Mouse (Mus musculus): ENCODE data around the gene Gli3. TPM values are rescaled to one million over a fixed set of nuclear protein-coding genes. Genes with fewer than 3 reads are reported as not detected.

Gene Gli3
- total and polyA plus RNA-seq, 3 experiments = 0.11 TPM; not detected in 2

DNA sequence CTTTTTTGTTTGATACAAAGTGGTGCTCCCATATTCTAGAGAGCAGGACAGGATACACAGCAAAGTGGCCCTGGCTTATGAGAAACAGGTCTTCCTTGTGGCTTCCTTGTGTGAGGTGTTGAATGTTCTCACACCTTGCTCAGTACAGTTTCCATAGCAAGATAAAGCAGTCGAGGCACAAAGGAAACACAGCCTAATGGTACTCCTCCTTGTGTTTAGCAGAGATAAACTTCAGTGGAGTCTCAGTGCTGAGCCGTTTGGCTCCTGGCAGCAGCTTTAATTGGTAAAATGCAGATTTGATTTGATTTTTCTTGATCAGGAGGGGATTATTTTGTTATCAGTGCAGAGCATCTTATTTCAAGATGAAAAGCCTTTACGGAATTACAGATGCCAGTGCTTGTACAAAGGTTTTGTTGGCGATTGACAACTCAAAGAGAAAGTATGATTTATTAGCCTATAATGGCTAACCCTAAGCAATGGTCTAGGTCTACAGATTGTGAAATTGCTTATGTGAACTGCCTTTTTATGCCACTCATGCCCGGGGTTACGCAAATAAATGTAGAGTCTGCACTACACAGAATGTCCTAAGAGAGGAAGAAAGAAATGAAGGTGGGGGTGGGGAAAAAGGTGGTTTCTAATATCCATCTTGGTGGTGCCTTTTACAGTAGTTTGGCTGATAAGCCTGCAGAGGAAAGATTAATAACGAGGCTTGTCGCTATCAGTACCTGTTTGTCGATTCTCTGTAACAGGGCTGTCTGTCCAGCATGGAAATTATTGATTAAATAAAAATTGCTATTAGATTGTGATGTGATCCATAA lies 207.3 kb downstream of the Gli3 start:
- H3K36me3 ChIP-seq (replicated peaks) = no peaks in the 10 kb centered on the region
- ATAC-seq (ENCODE audit: extremely low read depth, insufficient number of reproducible peaks, low FRiP score, poor library complexity, severe bottlenecking) (no peak), DNase-seq (ENCODE audit: low spot score) (no peak)
- no peaks in the 10 kb centered on the region for H3K4me1 ChIP-seq (ENCODE audit: insufficient read depth, low read depth, low read length)
- H3K9me3 ChIP-seq (replicated peaks) = no peaks in the 10 kb centered on the region
- H3K27me3 ChIP-seq (ENCODE audit: insufficient read depth, low read length) = peaks cover 2% of the 10 kb centered on the region
- TF ChIP-seq GATA1 (IDR thresholded peaks at IDR 0.05; ENCODE audit: borderline replicate concordance, low read length) (no peak), POLR2AphosphoS5 (IDR thresholded peaks at IDR 0.05; ENCODE audit: insufficient replicate concordance, low read depth, low read length) (no peak), GATA2 (IDR thresholded peaks at IDR 0.05; ENCODE audit: borderline replicate concordance, low read depth, low read length) (no peak), CTCF (IDR thresholded peaks at IDR 0.05; ENCODE audit: low read depth, low read length) (no peak), TAL1 (conservative IDR thresholded peaks at IDR 0.05; ENCODE audit: low read depth, low read length) (no peak)
- H3K4me3 ChIP-seq (ENCODE audit: low read depth, low read length) = no peak overlapping the region

DNA sequence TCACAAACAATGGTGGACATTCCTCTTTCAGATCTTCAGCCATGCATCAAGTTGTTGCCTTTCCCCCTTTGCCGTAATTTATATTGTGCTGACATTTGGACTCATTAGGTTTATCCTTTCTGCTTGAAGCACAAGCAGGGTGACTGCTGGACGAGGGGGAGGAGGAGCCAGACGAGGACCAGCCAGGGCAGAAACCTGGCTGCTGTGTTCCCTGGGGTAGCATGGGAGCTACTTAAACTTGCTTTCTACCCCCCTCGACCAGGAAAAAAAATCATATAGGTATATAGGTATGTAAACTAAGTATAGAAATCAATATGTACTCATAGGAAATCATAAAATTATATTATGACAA lies 207.9 kb downstream of the Gli3 start:
- TF ChIP-seq POLR2AphosphoS5 (IDR thresholded peaks at IDR 0.05; ENCODE audit: insufficient replicate concordance, low read depth, low read length) = no peak
- no peak for TF ChIP-seq GATA2 (IDR thresholded peaks at IDR 0.05; ENCODE audit: borderline replicate concordance, low read depth, low read length)
- no peak for TF ChIP-seq GATA1 (IDR thresholded peaks at IDR 0.05; ENCODE audit: borderline replicate concordance, low read length)
- TF ChIP-seq CTCF (IDR thresholded peaks at IDR 0.05; ENCODE audit: low read depth, low read length) = no peak
- TF ChIP-seq TAL1 (conservative IDR thresholded peaks at IDR 0.05; ENCODE audit: low read depth, low read length) = no peak
- Histone ChIP-seq H3K4me3 (ENCODE audit: low read depth, low read length) (no peak overlapping the region), H3K36me3 (replicated peaks) (no peaks in the 10 kb centered on the region), H3K4me1 (ENCODE audit: insufficient read depth, low read depth, low read length) (no peaks in the 10 kb centered on the region), H3K9me3 (replicated peaks) (no peaks in the 10 kb centered on the region), H3K27me3 (ENCODE audit: insufficient read depth, low read length) (peaks cover 2% of the 10 kb centered on the region; the same call in 1 of the 2 replicates)
- no peak for DNase-seq (ENCODE audit: low spot score)
- ATAC-seq (ENCODE audit: extremely low read depth, insufficient number of reproducible peaks, low FRiP score, poor library complexity, severe bottlenecking) = no peak

DNA sequence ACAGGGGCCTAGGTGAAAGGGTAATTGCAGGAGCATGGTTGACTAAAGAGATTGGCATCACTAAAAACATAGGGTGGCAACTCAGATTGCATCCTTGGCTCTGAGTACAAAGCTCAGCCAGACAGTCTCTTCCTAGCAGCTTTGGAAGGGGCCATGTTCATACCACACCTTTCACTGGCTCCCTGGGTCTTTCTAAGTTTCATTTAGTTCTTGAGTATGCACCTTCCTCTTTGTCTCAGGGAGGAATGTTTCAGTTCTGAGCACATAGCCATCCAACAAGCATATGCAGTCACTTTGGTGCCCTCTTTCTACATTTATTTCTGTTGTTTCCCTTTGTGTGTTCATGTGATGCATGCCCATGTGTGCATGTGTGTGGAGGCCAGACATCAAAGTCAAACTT lies 212.4 kb downstream of the Gli3 start:
- TF ChIP-seq POLR2AphosphoS5 (IDR thresholded peaks at IDR 0.05; ENCODE audit: insufficient replicate concordance, low read depth, low read length) (no peak), CTCF (IDR thresholded peaks at IDR 0.05; ENCODE audit: low read depth, low read length) (no peak), GATA2 (IDR thresholded peaks at IDR 0.05; ENCODE audit: borderline replicate concordance, low read depth, low read length) (no peak), GATA1 (IDR thresholded peaks at IDR 0.05; ENCODE audit: borderline replicate concordance, low read length) (no peak), TAL1 (conservative IDR thresholded peaks at IDR 0.05; ENCODE audit: low read depth, low read length) (no peak)
- Histone ChIP-seq H3K36me3 (replicated peaks) (no peaks in the 10 kb centered on the region), H3K9me3 (replicated peaks) (no peaks in the 10 kb centered on the region), H3K4me3 (ENCODE audit: low read depth, low read length) (no peak overlapping the region), H3K4me1 (ENCODE audit: insufficient read depth, low read depth, low read length) (no peaks in the 10 kb centered on the region), H3K27me3 (ENCODE audit: insufficient read depth, low read length) (peaks cover 2% of the 10 kb centered on the region; the same call in 1 of the 2 replicates)
- no peak for DNase-seq (ENCODE audit: low spot score)
- no peak for ATAC-seq (ENCODE audit: extremely low read depth, insufficient number of reproducible peaks, low FRiP score, poor library complexity, severe bottlenecking)

DNA sequence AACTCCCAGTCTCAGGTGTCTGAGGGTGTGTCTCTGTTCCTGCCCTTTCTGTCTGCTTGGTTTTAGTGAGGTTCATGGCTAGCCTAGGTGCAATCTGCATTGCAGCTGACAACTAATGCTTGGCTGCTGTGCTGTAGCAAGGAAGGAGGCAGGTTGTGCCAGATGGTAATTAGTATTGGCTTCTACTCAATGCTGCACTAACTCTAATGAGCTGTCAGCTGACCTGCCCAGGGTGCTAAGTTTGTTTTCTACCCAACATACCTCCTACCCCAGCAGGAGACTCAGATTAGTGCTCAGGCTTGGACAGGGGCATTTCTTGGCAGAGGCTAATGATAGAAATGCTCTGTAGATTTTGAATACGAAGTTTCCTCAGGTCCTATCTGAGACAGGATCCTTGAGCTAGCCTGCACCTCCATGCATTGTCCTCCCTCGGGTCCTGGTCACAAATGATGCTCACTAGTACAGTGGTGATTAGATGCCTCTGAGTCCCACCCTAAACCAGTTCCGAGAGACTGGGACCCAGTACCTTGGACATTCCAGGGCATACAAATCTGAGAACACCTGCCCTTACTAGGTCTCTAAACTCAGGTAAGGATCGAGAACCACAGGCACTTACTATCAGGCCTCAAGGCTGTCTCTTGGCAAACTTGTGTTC lies 214.2 kb downstream of the Gli3 start:
- Histone ChIP-seq H3K4me1 (ENCODE audit: insufficient read depth, low read depth, low read length) (no peaks in the 10 kb centered on the region), H3K9me3 (replicated peaks) (no peaks in the 10 kb centered on the region), H3K27me3 (ENCODE audit: insufficient read depth, low read length) (no peaks in the 10 kb centered on the region; the same call in 1 of the 2 replicates), H3K36me3 (replicated peaks) (no peaks in the 10 kb centered on the region), H3K4me3 (ENCODE audit: low read depth, low read length) (no peak overlapping the region)
- TF ChIP-seq GATA2 (IDR thresholded peaks at IDR 0.05; ENCODE audit: borderline replicate concordance, low read depth, low read length) (no peak), POLR2AphosphoS5 (IDR thresholded peaks at IDR 0.05; ENCODE audit: insufficient replicate concordance, low read depth, low read length) (no peak), CTCF (IDR thresholded peaks at IDR 0.05; ENCODE audit: low read depth, low read length) (no peak), GATA1 (IDR thresholded peaks at IDR 0.05; ENCODE audit: borderline replicate concordance, low read length) (no peak), TAL1 (conservative IDR thresholded peaks at IDR 0.05; ENCODE audit: low read depth, low read length) (no peak)
- ATAC-seq (ENCODE audit: extremely low read depth, insufficient number of reproducible peaks, low FRiP score, poor library complexity, severe bottlenecking) (no peak), DNase-seq (ENCODE audit: low spot score) (no peak)

DNA sequence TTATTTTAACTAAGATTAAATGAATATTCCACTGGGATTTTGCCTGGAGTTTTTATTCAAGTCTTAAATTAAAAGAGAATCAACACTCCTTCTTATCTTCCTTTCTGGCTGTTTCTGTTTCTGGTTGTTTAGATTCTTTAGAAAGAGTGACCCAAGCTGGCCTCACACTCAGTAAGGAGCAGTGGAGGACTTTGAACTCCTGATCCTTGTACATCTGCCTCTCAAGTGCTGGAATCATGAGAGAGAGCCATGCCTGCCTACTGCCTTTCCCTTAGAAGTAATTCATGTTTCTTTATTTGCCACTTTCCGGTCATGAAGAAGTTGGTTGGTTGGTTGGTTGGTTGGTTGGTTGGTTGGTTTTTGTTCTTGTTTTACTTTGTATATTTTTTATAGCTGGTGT lies 218.5 kb downstream of the Gli3 start:
- ATAC-seq (ENCODE audit: extremely low read depth, insufficient number of reproducible peaks, low FRiP score, poor library complexity, severe bottlenecking) (no peak), DNase-seq (ENCODE audit: low spot score) (no peak)
- Histone ChIP-seq H3K4me1 (ENCODE audit: insufficient read depth, low read depth, low read length) (no peaks in the 10 kb centered on the region), H3K27me3 (ENCODE audit: insufficient read depth, low read length) (no peaks in the 10 kb centered on the region; the same call in 1 of the 2 replicates), H3K4me3 (ENCODE audit: low read depth, low read length) (no peak overlapping the region), H3K36me3 (replicated peaks) (no peaks in the 10 kb centered on the region), H3K9me3 (replicated peaks) (no peaks in the 10 kb centered on the region)
- TF ChIP-seq GATA2 (IDR thresholded peaks at IDR 0.05; ENCODE audit: borderline replicate concordance, low read depth, low read length) = no peak
- no peak for TF ChIP-seq POLR2AphosphoS5 (IDR thresholded peaks at IDR 0.05; ENCODE audit: insufficient replicate concordance, low read depth, low read length)
- TF ChIP-seq CTCF (IDR thresholded peaks at IDR 0.05; ENCODE audit: low read depth, low read length) = no peak
- no peak for TF ChIP-seq TAL1 (conservative IDR thresholded peaks at IDR 0.05; ENCODE audit: low read depth, low read length)
- TF ChIP-seq GATA1 (IDR thresholded peaks at IDR 0.05; ENCODE audit: borderline replicate concordance, low read length) = no peak

DNA sequence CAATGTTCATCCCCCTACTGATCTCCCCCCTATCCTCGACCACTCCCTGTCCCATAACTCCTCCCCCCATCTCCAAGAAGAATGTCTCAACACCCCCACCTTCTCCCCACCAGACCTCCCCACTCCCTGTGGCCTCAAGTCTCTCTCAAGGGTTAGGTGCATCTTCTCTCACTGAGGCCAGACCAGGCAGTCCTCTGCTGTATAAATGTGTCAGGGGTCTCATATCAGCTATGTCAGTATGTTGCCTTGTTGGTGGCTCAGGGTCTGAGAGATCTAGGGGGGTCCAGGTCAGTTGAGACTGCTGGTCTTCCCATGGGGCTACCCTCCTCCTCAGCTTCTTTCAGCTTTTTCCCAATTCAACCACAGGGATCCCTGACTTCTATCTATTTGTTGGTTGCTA lies 220.0 kb downstream of the Gli3 start:
- Histone ChIP-seq H3K4me3 (ENCODE audit: low read depth, low read length) (no peak overlapping the region), H3K36me3 (replicated peaks) (no peaks in the 10 kb centered on the region), H3K9me3 (replicated peaks) (no peaks in the 10 kb centered on the region), H3K4me1 (ENCODE audit: insufficient read depth, low read depth, low read length) (no peaks in the 10 kb centered on the region), H3K27me3 (ENCODE audit: insufficient read depth, low read length) (no peaks in the 10 kb centered on the region; the same call in 1 of the 2 replicates)
- TF ChIP-seq POLR2AphosphoS5 (IDR thresholded peaks at IDR 0.05; ENCODE audit: insufficient replicate concordance, low read depth, low read length) (no peak), GATA2 (IDR thresholded peaks at IDR 0.05; ENCODE audit: borderline replicate concordance, low read depth, low read length) (no peak), GATA1 (IDR thresholded peaks at IDR 0.05; ENCODE audit: borderline replicate concordance, low read length) (no peak), CTCF (IDR thresholded peaks at IDR 0.05; ENCODE audit: low read depth, low read length) (no peak), TAL1 (conservative IDR thresholded peaks at IDR 0.05; ENCODE audit: low read depth, low read length) (no peak)
- ATAC-seq (ENCODE audit: extremely low read depth, insufficient number of reproducible peaks, low FRiP score, poor library complexity, severe bottlenecking) (no peak), DNase-seq (ENCODE audit: low spot score) (no peak)
